Mouse (Mus musculus) activated CD4-positive, CD25-positive, alpha-beta regulatory T cell, adult 4 months (primary cell): Measurements from ENCODE around the gene Sgms1. TPM values are rescaled to one million over a fixed set of nuclear protein-coding genes. Genes with fewer than 3 reads are reported as not detected.
"Not testable (repeated sequence)": the region's sequence is repeated elsewhere in the genome, so short reads cannot be mapped to it uniquely, and the experiment has no call there.

Experiments
- ATAC-seq: one replicate; pipeline ENCODE4 v1.8.0; 2017
- polyA plus RNA-seq, 2 experiments: library from polyadenylated mRNA; unstranded; fragments of 100-300 nt; shearing (Covaris generic); gene quantifications; one replicate each; pipeline ENCODE4 v1.2.1; 2017

Gene Sgms1
- polyA plus RNA-seq, 2 experiments from 2014 or later, result 37.6 to 52.4 TPM

GRCm38 (mm10) chr19:32323070-32323469 is 66.4 kb downstream of the Sgms1 start:
- ATAC-seq, result no peak

- ATAC-seq, result no peak
Measured at GRCm38 (mm10) chr19:32322429-32323035, 67.0 kb downstream of the Sgms1 start.

GRCm38 (mm10) chr19:32320366-32320666 is 69.2 kb downstream of the Sgms1 start:
- peak; percentile 89 for ATAC-seq

- peak; percentile 57 for ATAC-seq
Measured at GRCm38 (mm10) chr19:32319531-32320365, 69.8 kb downstream of the Sgms1 start.

GRCm38 (mm10) chr19:32319057-32319456 is 70.5 kb downstream of the Sgms1 start:
- no peak for ATAC-seq

- not testable (repeated sequence) for ATAC-seq
Measured at GRCm38 (mm10) chr19:32317347-32317746, 72.2 kb downstream of the Sgms1 start.

GRCm38 (mm10) chr19:32313304-32313703 is 76.2 kb downstream of the Sgms1 start:
- no peak for ATAC-seq

GRCm38 (mm10) chr19:32311762-32312161 is 77.8 kb downstream of the Sgms1 start:
- no peak for ATAC-seq

GRCm38 (mm10) chr19:32311063-32311462 is 78.5 kb downstream of the Sgms1 start:
- ATAC-seq, result no peak

GRCm38 (mm10) chr19:32310483-32310882 is 79.0 kb downstream of the Sgms1 start:
- no peak for ATAC-seq

- ATAC-seq, result no peak
Measured at GRCm38 (mm10) chr19:32309346-32309745, 80.2 kb downstream of the Sgms1 start.

GRCm38 (mm10) chr19:32308311-32308710 is 81.2 kb downstream of the Sgms1 start:
- no peak for ATAC-seq

- ATAC-seq, result no peak
Measured at GRCm38 (mm10) chr19:32304898-32305297, 84.6 kb downstream of the Sgms1 start.

GRCm38 (mm10) chr19:32304008-32304873 is 85.3 kb downstream of the Sgms1 start:
- ATAC-seq, result no peak

- peak; percentile 23 for ATAC-seq
Measured at GRCm38 (mm10) chr19:32302835-32303381, 86.6 kb downstream of the Sgms1 start.

GRCm38 (mm10) chr19:32301568-32301967 is 87.9 kb downstream of the Sgms1 start:
- no peak for ATAC-seq

- no peak for ATAC-seq
Measured at GRCm38 (mm10) chr19:32298221-32298620, 91.3 kb downstream of the Sgms1 start.

- ATAC-seq, result no peak
Measured at GRCm38 (mm10) chr19:32296863-32297262, 92.7 kb downstream of the Sgms1 start.

GRCm38 (mm10) chr19:32295581-32295980 is 93.9 kb downstream of the Sgms1 start:
- no peak for ATAC-seq

GRCm38 (mm10) chr19:32292782-32293776 is 96.4 kb downstream of the Sgms1 start:
- ATAC-seq, result peak; percentile 29

- peak; percentile 90 for ATAC-seq
Measured at GRCm38 (mm10) chr19:32292067-32292739, 97.3 kb downstream of the Sgms1 start.
